Mouse (Mus musculus) intestine, embryonic 15.5 days (tissue): ENCODE measurements around the gene Gm13285. TPM values are rescaled to one million over a fixed set of nuclear protein-coding genes. Genes with fewer than 3 reads are reported as not detected.

ENCODE experiments used
- polyA plus RNA-seq: library from polyadenylated mRNA; unstranded; fragments of >200 nt; fragmentation: Nextera tagmentation; extraction: Ambion mirVana; gene quantifications from 2 replicates; pipeline ENCODE4 v1.2.1, GENCODE M21; 2015

The Gm13285 gene
- polyA plus RNA-seq, 1 experiment from 2014 or later = 1.1 TPM

Other genes with a start within 250 kb of the Gm13285 start
- gene Ifna15, start 241.4 kb upstream of the Gm13285 start, polyA plus RNA-seq = not detected in 2 replicates
- gene Ifna14, start 227.9 kb upstream of the Gm13285 start, polyA plus RNA-seq = not detected in 2 replicates
- gene Ifna9, start 207.3 kb upstream of the Gm13285 start, polyA plus RNA-seq = not detected in 2 replicates
- gene Ifna12, start 196.3 kb upstream of the Gm13285 start, polyA plus RNA-seq = not detected in 2 replicates
- gene C87499, start 165.3 kb upstream of the Gm13285 start, polyA plus RNA-seq = not detected in 2 replicates
- not detected in 2 replicates for gene Ifna13, start 155.2 kb upstream of the Gm13285 start, polyA plus RNA-seq
- not detected in 2 replicates for gene Ifna16, start 122.7 kb upstream of the Gm13285 start, polyA plus RNA-seq
- gene Ifna2, start 115.8 kb upstream of the Gm13285 start, polyA plus RNA-seq = not detected in 2 replicates
- not detected in 2 replicates for gene Ifnab, start 108.3 kb upstream of the Gm13285 start, polyA plus RNA-seq
- 0.80 and 0.97 TPM in 2 replicates for gene Gm26566, start 77.9 kb upstream of the Gm13285 start, polyA plus RNA-seq
- gene Klhl9, start 77.2 kb upstream of the Gm13285 start, polyA plus RNA-seq = 75.3 and 89.4 TPM in 2 replicates
- not detected in 2 replicates for gene Gm13271, start 44.8 kb upstream of the Gm13285 start, polyA plus RNA-seq
- gene Gm13283, start 39.5 kb upstream of the Gm13285 start, polyA plus RNA-seq = 0.39 and 0.80 TPM in 2 replicates
- 0.63 TPM in 1 of 2 replicates, not detected in the other for gene Gm13290, start 25.8 kb upstream of the Gm13285 start, polyA plus RNA-seq
- gene Gm13289, start 22.7 kb upstream of the Gm13285 start, polyA plus RNA-seq = not detected in 2 replicates
- not detected in 2 replicates for gene Gm13272, start 19.8 kb upstream of the Gm13285 start, polyA plus RNA-seq
- gene Ifnz, start 17.5 kb upstream of the Gm13285 start, polyA plus RNA-seq = not detected in 2 replicates
- gene Gm13276, start 14.0 kb upstream of the Gm13285 start, polyA plus RNA-seq = 0.38 TPM in 1 of 2 replicates, not detected in the other
- gene Gm13277, start 11.0 kb upstream of the Gm13285 start, polyA plus RNA-seq = not detected in 2 replicates
- gene Gm13278, start 8.1 kb upstream of the Gm13285 start, polyA plus RNA-seq = not detected in 2 replicates
- not detected in 2 replicates for gene Gm13275, start 5.2 kb upstream of the Gm13285 start, polyA plus RNA-seq
- not detected in 2 replicates for gene Gm13279, start 2.3 kb upstream of the Gm13285 start, polyA plus RNA-seq
- not detected in 2 replicates for gene Gm13287, start 3.6 kb downstream of the Gm13285 start, polyA plus RNA-seq
- gene Gm13288, start 5.9 kb downstream of the Gm13285 start, polyA plus RNA-seq = 0.08 TPM in 1 of 2 replicates, not detected in the other
- gene Ifna7, start 16.6 kb downstream of the Gm13285 start, polyA plus RNA-seq = not detected in 2 replicates
- gene Ifna11, start 20.3 kb downstream of the Gm13285 start, polyA plus RNA-seq = not detected in 2 replicates
- gene Ifna6, start 27.8 kb downstream of the Gm13285 start, polyA plus RNA-seq = not detected in 2 replicates
- gene Ifna5, start 35.9 kb downstream of the Gm13285 start, polyA plus RNA-seq = not detected in 2 replicates
- not detected in 2 replicates for gene Ifna4, start 42.2 kb downstream of the Gm13285 start, polyA plus RNA-seq
- gene Ifna1, start 50.4 kb downstream of the Gm13285 start, polyA plus RNA-seq = not detected in 2 replicates
- not detected in 2 replicates for gene Ifne, start 80.5 kb downstream of the Gm13285 start, polyA plus RNA-seq